Mouse (Mus musculus): ENCODE data around the gene Tcl1. TPM values are rescaled to one million over a fixed set of nuclear protein-coding genes. Genes with fewer than 3 reads are reported as not detected.
"Not testable (repeated sequence)": the region's sequence is repeated elsewhere in the genome, so short reads cannot be mapped to it uniquely, and the experiment has no call there.

Tcl1 gene
- polyA plus RNA-seq, 1 experiment from 2014 or later = not detected

GRCm38 (mm10) chr12:105224621-105225320, 2.2 kb upstream of the Tcl1 start:
- no peak for ATAC-seq (ENCODE audit: insufficient number of reproducible peaks, insufficient read depth, low FRiP score, low TSS enrichment, low read depth)
- H3K4me3 ChIP-seq (replicated peaks) = no peak overlapping the region
- H3K27ac ChIP-seq = no peak overlapping the region
- H3K9me3 ChIP-seq = no peaks in the 10 kb centered on the region
- no peak overlapping the region for H3K9ac ChIP-seq (replicated peaks)
- no peaks in the 10 kb centered on the region for H3K36me3 ChIP-seq
- H3K4me2 ChIP-seq = no peak overlapping the region
- no peaks in the 10 kb centered on the region for H3K4me1 ChIP-seq (replicated peaks)
- H3K27me3 ChIP-seq = no peaks in the 10 kb centered on the region
- WGBS = 62% methylated on average over 16 of the region's 16 CpGs

GRCm38 (mm10) chr12:105217101-105217760, 5.4 kb downstream of the Tcl1 start:
- Histone ChIP-seq H3K36me3 (no peaks in the 10 kb centered on the region), H3K9ac (replicated peaks) (no peak overlapping the region), H3K4me1 (replicated peaks) (no peaks in the 10 kb centered on the region), H3K27me3 (no peaks in the 10 kb centered on the region), H3K4me3 (replicated peaks) (no peak overlapping the region), H3K9me3 (no peaks in the 10 kb centered on the region), H3K4me2 (no peak overlapping the region), H3K27ac (no peak overlapping the region)
- 84% methylated on average over 7 of the region's 7 CpGs for WGBS
- ATAC-seq (ENCODE audit: insufficient number of reproducible peaks, insufficient read depth, low FRiP score, low TSS enrichment, low read depth) = no peak

- WGBS = 91% methylated on average over 7 of the region's 7 CpGs
- Histone ChIP-seq H3K27ac (no peak overlapping the region), H3K4me1 (replicated peaks) (peaks cover 11% of the 10 kb centered on the region), H3K9me3 (no peaks in the 10 kb centered on the region), H3K4me2 (no peak overlapping the region), H3K4me3 (replicated peaks) (no peak overlapping the region), H3K36me3 (no peaks in the 10 kb centered on the region), H3K9ac (replicated peaks) (no peak overlapping the region), H3K27me3 (no peaks in the 10 kb centered on the region; the same call in 1 of the 2 replicates)
- ATAC-seq (ENCODE audit: insufficient number of reproducible peaks, insufficient read depth, low FRiP score, low TSS enrichment, low read depth) = no peak
Observed at GRCm38 (mm10) chr12:105209231-105209630, 13.4 kb downstream of the Tcl1 start.

GRCm38 (mm10) chr12:105208441-105208840, 14.2 kb downstream of the Tcl1 start:
- H3K9ac ChIP-seq (replicated peaks) = no peak overlapping the region
- no peak overlapping the region for H3K27ac ChIP-seq
- H3K4me1 ChIP-seq (replicated peaks) = peaks cover 11% of the 10 kb centered on the region
- no peaks in the 10 kb centered on the region for H3K9me3 ChIP-seq
- no peak overlapping the region for H3K4me2 ChIP-seq
- no peaks in the 10 kb centered on the region; the same call in 1 of the 2 replicates for H3K27me3 ChIP-seq
- no peak overlapping the region for H3K4me3 ChIP-seq (replicated peaks)
- no peaks in the 10 kb centered on the region for H3K36me3 ChIP-seq
- ATAC-seq (ENCODE audit: insufficient number of reproducible peaks, insufficient read depth, low FRiP score, low TSS enrichment, low read depth) = no peak
- WGBS = 91% methylated on average over 1 of the region's 1 CpGs

GRCm38 (mm10) chr12:105207071-105207470, 15.5 kb downstream of the Tcl1 start:
- no peaks in the 10 kb centered on the region for H3K9me3 ChIP-seq
- H3K36me3 ChIP-seq = no peaks in the 10 kb centered on the region
- WGBS = 63% methylated on average over 1 of the region's 1 CpGs
- no peaks in the 10 kb centered on the region; the same call in 1 of the 2 replicates for H3K27me3 ChIP-seq
- no peak overlapping the region for H3K27ac ChIP-seq
- H3K4me2 ChIP-seq = no peak overlapping the region
- no peak overlapping the region for H3K4me3 ChIP-seq (replicated peaks)
- ATAC-seq (ENCODE audit: insufficient number of reproducible peaks, insufficient read depth, low FRiP score, low TSS enrichment, low read depth) = no peak
- peaks cover 11% of the 10 kb centered on the region for H3K4me1 ChIP-seq (replicated peaks)
- no peak overlapping the region for H3K9ac ChIP-seq (replicated peaks)

- H3K4me1 ChIP-seq (replicated peaks); H3K9me3 ChIP-seq; H3K27ac ChIP-seq; H3K4me2 ChIP-seq; H3K4me3 ChIP-seq (replicated peaks); H3K36me3 ChIP-seq; ATAC-seq (ENCODE audit: insufficient number of reproducible peaks, insufficient read depth, low FRiP score, low TSS enrichment, low read depth); H3K9ac ChIP-seq (replicated peaks); H3K27me3 ChIP-seq: not testable (repeated sequence)
- 82% methylated on average over 1 of the region's 1 CpGs for WGBS
Observed at GRCm38 (mm10) chr12:105201657-105202056, 20.9 kb downstream of the Tcl1 start, which contains the start of gene Tcl1b4. TSS of gene Tcl1b4 (plus strand) at chr12:105201957.

GRCm38 (mm10) chr12:105199684-105200497, 22.7 kb downstream of the Tcl1 start:
- H3K9me3 ChIP-seq; H3K9ac ChIP-seq (replicated peaks); H3K4me2 ChIP-seq; H3K36me3 ChIP-seq; H3K4me1 ChIP-seq (replicated peaks); H3K27ac ChIP-seq; H3K4me3 ChIP-seq (replicated peaks); ATAC-seq (ENCODE audit: insufficient number of reproducible peaks, insufficient read depth, low FRiP score, low TSS enrichment, low read depth); H3K27me3 ChIP-seq: not testable (repeated sequence)
- WGBS = 79% methylated on average over 7 of the region's 7 CpGs

- not testable (repeated sequence) for H3K4me3 ChIP-seq (replicated peaks); ATAC-seq (ENCODE audit: insufficient number of reproducible peaks, insufficient read depth, low FRiP score, low TSS enrichment, low read depth); H3K9me3 ChIP-seq; H3K4me1 ChIP-seq (replicated peaks); H3K4me2 ChIP-seq; H3K27me3 ChIP-seq; H3K9ac ChIP-seq (replicated peaks); H3K27ac ChIP-seq; H3K36me3 ChIP-seq
- 91% methylated on average over 6 of the region's 6 CpGs for WGBS
Observed at GRCm38 (mm10) chr12:105190743-105191142, 31.9 kb downstream of the Tcl1 start, which contains the start of gene Tcl1b3. TSS of gene Tcl1b3 (plus strand) at chr12:105191043.

GRCm38 (mm10) chr12:105188980-105189379, 33.6 kb downstream of the Tcl1 start:
- WGBS = 48% methylated on average over 2 of the region's 2 CpGs
- H3K9ac ChIP-seq (replicated peaks); H3K36me3 ChIP-seq; H3K4me3 ChIP-seq (replicated peaks); H3K4me1 ChIP-seq (replicated peaks); ATAC-seq (ENCODE audit: insufficient number of reproducible peaks, insufficient read depth, low FRiP score, low TSS enrichment, low read depth); H3K27me3 ChIP-seq; H3K9me3 ChIP-seq; H3K27ac ChIP-seq; H3K4me2 ChIP-seq: not testable (repeated sequence)

- H3K9ac ChIP-seq (replicated peaks); ATAC-seq (ENCODE audit: insufficient number of reproducible peaks, insufficient read depth, low FRiP score, low TSS enrichment, low read depth); H3K4me1 ChIP-seq (replicated peaks); H3K4me3 ChIP-seq (replicated peaks); H3K4me2 ChIP-seq; H3K27me3 ChIP-seq; H3K36me3 ChIP-seq; H3K9me3 ChIP-seq; H3K27ac ChIP-seq: not testable (repeated sequence)
- WGBS = 74% methylated on average over 4 of the region's 4 CpGs
Observed at GRCm38 (mm10) chr12:105181040-105181644, 41.5 kb downstream of the Tcl1 start.

- not testable (repeated sequence) for H3K4me1 ChIP-seq (replicated peaks); H3K36me3 ChIP-seq; ATAC-seq (ENCODE audit: insufficient number of reproducible peaks, insufficient read depth, low FRiP score, low TSS enrichment, low read depth); H3K4me3 ChIP-seq (replicated peaks); H3K27me3 ChIP-seq; H3K27ac ChIP-seq; H3K9ac ChIP-seq (replicated peaks); H3K9me3 ChIP-seq; H3K4me2 ChIP-seq
- WGBS = 58% methylated on average over 3 of the region's 3 CpGs
Observed at GRCm38 (mm10) chr12:105176044-105176443, 46.5 kb downstream of the Tcl1 start, which contains the start of gene Tcl1b5. TSS of gene Tcl1b5 (plus strand) at chr12:105176344.
